Mouse (Mus musculus): ENCODE results near the gene Bnc2. TPM values are rescaled to one million over a fixed set of nuclear protein-coding genes. Genes with fewer than 3 reads are reported as not detected.

Bnc2 gene
- polyA plus RNA-seq (2012; rRNA removed), result 0.10 and 0.12 TPM in 2 replicates

GRCm38 (mm10) chr4:84675171-84675973 is at the start of gene Bnc2:
Gene Bnc2 (minus strand): TSS chr4:84675275.

Other genes with a start within 250 kb of the Bnc2 start
- gene Cntln, start 209.0 kb upstream of the Bnc2 start, polyA plus RNA-seq (2012; rRNA removed), result 2.1 and 2.2 TPM in 2 replicates

Data from liver, embryonic 18 days (tissue).